Mouse (Mus musculus) left cerebral cortex, postnatal 36 days (tissue): ENCODE data around the gene Them5. TPM values are rescaled to one million over a fixed set of nuclear protein-coding genes. Genes with fewer than 3 reads are reported as not detected.

ENCODE experiments used
- DNase-seq, 2 experiments: peaks; one replicate each; pipeline ENCODE4 v3.0.0; 2021 to 2022; ENCODE audit warnings: low spot score in 2 of 2, mixed read lengths in 1 of 2
- intact Hi-C: fragments of 180-260 bp; cut with DNase I; formaldehyde crosslinking; loops from one replicate; pipeline ENCODE4 v1.15.1; 2025
- total RNA-seq, 2 experiments: library from RNA; stranded (reverse); gene quantifications; 2 replicates each; pipeline ENCODE4 v1.2.3; 2021

The Them5 gene
- total RNA-seq, 2 experiments from 2014 or later, result not detected

DNA sequence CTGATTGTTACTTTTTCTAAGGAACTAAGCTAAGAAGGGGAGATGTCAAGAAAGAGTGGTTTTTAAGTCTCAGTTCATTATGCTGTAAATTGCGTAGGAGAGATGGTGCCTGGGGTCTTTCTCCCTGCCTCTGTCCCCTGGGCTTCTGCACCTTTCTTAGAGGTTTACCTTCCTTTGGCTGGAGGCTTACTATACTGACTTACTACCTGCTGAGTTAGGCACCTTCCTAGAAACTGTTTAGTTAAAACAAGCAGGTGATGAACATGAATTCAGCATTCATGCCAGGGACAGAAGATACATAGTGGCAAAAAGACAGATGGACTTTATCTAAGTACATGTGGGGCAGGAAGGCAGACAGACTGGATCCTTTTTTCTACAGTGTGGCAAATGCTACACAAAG lies 54.4 kb downstream of the Them5 start:
- DNase-seq, result no peak
- intact Hi-C loops, result no loop called here

- DNase-seq, result no peak
- intact Hi-C loops, result no loop called here
Observed at GRCm38 (mm10) chr3:94396851-94397250, 55.0 kb downstream of the Them5 start.

Other genes with a start within 250 kb of the Them5 start
- not detected for gene Gm10696, start 163.9 kb upstream of the Them5 start, total RNA-seq
- gene Gm5286, start 145.4 kb upstream of the Them5 start, total RNA-seq, result not detected
- gene Gm4778, start 78.1 kb upstream of the Them5 start, total RNA-seq, result not detected
- 10 to 100 TPM; 19.4 to 22.0 TPM for gene Them4, start 32.0 kb upstream of the Them5 start, total RNA-seq
- gene C2cd4d, start 20.3 kb downstream of the Them5 start, total RNA-seq, result under 1 TPM; 0.32 to 0.82 TPM
- gene Rorc, start 30.7 kb downstream of the Them5 start, total RNA-seq, result 1 to 10 TPM in 1 of 2 experiments, under 1 TPM in 1; 0.59 to 1.0 TPM
- under 1 TPM; 0.72 to 0.97 TPM for gene Lingo4, start 56.4 kb downstream of the Them5 start, total RNA-seq
- gene Tdrkh, start 71.2 kb downstream of the Them5 start, total RNA-seq, result 10 to 100 TPM; 35.2 to 36.7 TPM
- 10 to 100 TPM; 34.1 to 42.3 TPM for gene Mrpl9, start 101.2 kb downstream of the Them5 start, total RNA-seq
- gene Oaz3, start 101.8 kb downstream of the Them5 start, total RNA-seq, result not detected
- gene Celf3, start 136.2 kb downstream of the Them5 start, total RNA-seq, result 100 to 1,000 TPM; 141 to 163 TPM
- 1 to 10 TPM; 4.5 to 5.7 TPM for gene Riiad1, start 138.2 kb downstream of the Them5 start, total RNA-seq
- 100 to 1,000 TPM in 1 of 2 experiments, 10 to 100 TPM in 1; 92.3 to 102 TPM for gene Snx27, start 240.6 kb downstream of the Them5 start, total RNA-seq